Mouse (Mus musculus): ENCODE results near the gene Sptlc2. TPM values are rescaled to one million over a fixed set of nuclear protein-coding genes. Genes with fewer than 3 reads are reported as not detected.

Gene Sptlc2
- total RNA-seq, 2 experiments from 2014 or later: 32.4 to 33.0 TPM

DNA sequence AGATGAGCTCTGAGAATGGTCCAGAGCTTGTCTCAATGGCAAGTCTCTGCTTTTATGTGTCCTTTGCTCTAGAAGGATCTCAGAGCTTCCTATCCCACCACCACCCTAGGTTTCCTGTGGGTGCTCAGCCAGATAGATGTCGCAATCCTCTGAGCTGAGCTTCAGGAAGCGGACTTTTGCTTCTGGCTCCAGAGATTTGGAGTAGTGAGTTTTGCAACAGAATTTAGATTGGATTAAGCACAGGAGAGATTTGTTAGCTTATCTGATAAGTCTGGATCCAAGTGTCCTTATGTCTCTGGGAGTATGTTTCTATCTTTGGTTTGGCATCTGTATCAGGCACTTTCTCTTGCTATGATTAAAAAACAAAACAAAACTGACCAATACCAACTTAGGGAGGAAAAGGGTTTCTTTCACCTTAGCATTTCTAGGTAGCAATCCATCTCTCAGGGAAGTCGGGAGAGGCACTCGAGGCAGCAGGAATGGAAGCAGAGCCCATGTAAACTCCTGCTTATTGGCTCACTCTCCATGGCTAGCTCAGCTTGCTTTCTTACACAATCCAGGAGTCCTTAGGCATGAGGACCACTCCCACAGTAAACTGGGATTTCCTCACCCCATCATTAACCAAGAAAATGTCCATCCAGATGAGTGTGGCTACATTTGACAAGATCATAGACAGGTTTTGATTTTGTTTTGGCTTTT is 5.4 kb upstream of the Sptlc2 start:
- intact Hi-C loops (cut with DNase I): no loop called here
- TF ChIP-seq CTCF (IDR thresholded peaks at IDR 0.05): no peak
- no peak overlapping the region for H3K4me3 ChIP-seq
- no peak for DNase-seq (ENCODE audit: extremely low spot score in 1 of 2, low spot score in 2 of 2)
- no peak overlapping the region for H3K27ac ChIP-seq

DNA sequence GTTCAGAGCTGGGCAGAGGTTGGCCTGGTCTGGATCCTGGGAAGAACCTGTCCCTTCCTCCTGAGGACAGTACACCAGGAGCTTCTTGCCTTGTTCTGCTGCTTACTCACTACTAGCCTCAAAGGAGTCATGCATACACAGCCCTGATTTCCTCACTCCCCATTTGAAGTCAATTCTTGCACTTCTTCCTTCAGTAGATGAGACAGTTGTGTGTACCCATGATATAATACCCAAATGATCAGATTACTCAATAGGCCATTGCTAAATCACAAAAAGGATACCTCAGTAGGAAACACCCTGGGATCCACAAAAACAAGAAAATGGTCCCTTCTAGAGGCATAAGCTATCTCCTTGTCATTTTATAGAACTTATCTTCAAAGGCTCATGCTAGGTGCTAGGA is 3.2 kb upstream of the Sptlc2 start:
- Histone ChIP-seq H3K4me3 (no peak overlapping the region), H3K27ac (no peak overlapping the region)
- TF ChIP-seq CTCF (IDR thresholded peaks at IDR 0.05): no peak
- intact Hi-C loops (cut with DNase I): no loop called here
- DNase-seq (ENCODE audit: extremely low spot score in 1 of 2, low spot score in 2 of 2): no peak

DNA sequence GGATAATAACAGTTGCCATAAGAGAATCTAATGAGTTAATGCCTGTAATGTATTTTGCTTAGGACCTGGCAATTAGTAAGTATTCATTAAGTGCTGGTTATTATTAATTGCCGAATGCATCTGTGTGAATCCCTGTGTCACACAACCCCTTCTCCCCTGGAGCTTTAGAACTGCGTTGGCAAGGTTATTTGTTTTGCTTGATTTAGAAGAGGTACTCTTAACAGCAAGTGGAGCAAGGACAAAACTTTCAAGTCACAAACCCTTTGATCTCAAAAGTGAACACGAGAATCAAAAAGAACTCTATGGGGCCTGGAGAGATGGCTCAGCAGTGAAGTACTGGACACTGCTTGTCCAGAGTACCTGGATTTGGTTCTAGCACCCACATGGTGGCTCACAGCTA is 1.1 kb upstream of the Sptlc2 start:
- Histone ChIP-seq H3K27ac (peak overlapping the region; percentile 86; the same call in 1 of the 2 replicates), H3K4me3 (no peak overlapping the region)
- no peak for TF ChIP-seq CTCF (IDR thresholded peaks at IDR 0.05)
- intact Hi-C loops (cut with DNase I): no loop called here
- no peak for DNase-seq (ENCODE audit: extremely low spot score in 1 of 2, low spot score in 2 of 2)

DNA sequence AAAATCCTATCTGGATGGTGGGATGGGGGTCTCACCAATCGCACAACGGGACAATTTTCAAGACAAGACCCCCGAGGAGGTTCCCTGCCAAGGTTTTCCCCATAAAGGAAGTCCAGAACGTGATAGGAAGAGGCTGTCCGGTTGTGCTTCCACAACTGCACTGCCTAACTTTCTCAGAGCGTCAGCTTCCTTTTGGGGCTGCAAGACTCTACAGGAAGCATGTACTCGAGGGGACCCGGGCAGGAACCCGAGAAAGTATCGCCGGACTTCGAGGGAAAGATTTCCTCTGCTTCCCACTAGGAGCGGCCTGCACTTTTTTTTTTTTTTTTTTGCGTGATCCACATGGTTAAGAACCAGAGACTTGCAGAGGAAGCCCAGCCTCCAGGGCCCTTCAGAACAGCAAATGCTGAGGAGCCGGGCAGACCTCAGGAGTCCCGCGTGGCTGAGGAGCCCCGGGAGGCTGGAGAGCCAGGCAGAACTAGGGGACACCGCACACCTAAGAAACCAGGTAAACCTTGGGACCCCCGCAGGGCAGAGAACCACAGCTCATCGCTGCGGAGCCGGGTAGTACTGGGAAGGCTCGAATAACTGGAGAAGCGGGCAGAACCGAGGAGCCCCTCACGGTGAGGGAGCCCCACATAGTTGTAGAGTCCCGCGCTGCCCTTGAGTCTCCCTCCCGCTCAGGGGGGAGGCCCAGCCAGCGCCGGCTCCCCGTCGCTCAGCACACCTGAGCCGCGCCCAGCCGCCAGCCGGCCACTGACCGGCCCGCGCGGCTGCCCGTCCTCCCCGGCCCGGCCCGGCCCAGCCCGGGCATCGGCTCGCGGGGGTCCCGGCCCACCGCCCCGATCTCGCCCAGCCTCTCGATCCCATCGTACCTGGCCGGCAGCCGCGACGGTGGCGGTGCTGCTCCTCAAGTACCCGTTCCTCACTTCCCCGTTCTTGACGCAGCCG is 709 bp downstream of the Sptlc2 start:
- intact Hi-C loops (cut with DNase I): no loop called here
- peak in 1 of 2 experiments; percentile 24 for DNase-seq (ENCODE audit: extremely low spot score in 1 of 2, low spot score in 2 of 2)
- Histone ChIP-seq H3K4me3 (peak overlapping the region; percentile 81), H3K27ac (peak overlapping the region; percentile 84)
- no peak for TF ChIP-seq CTCF (IDR thresholded peaks at IDR 0.05)

DNA sequence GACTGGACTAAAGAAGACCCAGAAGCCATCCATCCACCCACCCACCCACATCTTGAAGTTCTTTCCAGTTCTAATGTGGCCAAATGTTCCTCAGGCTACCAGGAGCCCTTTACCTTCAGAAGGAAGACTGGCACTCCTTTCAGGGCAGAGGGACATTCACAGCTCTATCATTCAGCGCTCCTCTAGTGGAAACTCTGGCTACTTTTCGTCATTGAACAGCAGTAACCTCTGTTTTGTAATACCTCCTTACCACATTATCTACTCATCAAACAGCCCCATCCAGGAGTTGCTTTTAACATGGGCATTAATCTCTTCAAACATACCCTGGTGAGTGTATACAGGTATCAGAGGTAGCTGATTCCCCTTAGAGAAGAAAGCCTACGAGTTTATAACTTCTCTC is 3.1 kb downstream of the Sptlc2 start:
- DNase-seq (ENCODE audit: extremely low spot score in 1 of 2, low spot score in 2 of 2): no peak
- no peak overlapping the region for H3K27ac ChIP-seq
- H3K4me3 ChIP-seq: no peak overlapping the region
- intact Hi-C loops (cut with DNase I): no loop called here
- TF ChIP-seq CTCF (IDR thresholded peaks at IDR 0.05): no peak

DNA sequence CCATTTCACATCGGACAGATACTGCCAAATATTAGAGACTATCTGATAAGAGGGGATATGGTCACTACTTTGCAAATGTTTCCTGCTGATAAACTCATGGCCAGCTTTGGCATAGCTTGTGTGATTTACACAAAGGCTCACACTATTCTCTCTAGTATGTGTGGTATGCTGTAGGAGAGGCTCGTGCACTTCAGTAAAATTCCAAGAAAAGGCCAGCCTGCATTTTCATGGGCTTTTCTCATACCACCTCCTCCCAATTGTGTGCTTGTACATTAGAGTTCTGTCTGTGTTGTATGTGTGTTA is 6.8 kb downstream of the Sptlc2 start:
- intact Hi-C loops (cut with DNase I): no loop called here
- no peak overlapping the region for H3K4me3 ChIP-seq
- no peak overlapping the region for H3K27ac ChIP-seq
- TF ChIP-seq CTCF (IDR thresholded peaks at IDR 0.05): no peak
- DNase-seq (ENCODE audit: extremely low spot score in 1 of 2, low spot score in 2 of 2): no peak

DNA sequence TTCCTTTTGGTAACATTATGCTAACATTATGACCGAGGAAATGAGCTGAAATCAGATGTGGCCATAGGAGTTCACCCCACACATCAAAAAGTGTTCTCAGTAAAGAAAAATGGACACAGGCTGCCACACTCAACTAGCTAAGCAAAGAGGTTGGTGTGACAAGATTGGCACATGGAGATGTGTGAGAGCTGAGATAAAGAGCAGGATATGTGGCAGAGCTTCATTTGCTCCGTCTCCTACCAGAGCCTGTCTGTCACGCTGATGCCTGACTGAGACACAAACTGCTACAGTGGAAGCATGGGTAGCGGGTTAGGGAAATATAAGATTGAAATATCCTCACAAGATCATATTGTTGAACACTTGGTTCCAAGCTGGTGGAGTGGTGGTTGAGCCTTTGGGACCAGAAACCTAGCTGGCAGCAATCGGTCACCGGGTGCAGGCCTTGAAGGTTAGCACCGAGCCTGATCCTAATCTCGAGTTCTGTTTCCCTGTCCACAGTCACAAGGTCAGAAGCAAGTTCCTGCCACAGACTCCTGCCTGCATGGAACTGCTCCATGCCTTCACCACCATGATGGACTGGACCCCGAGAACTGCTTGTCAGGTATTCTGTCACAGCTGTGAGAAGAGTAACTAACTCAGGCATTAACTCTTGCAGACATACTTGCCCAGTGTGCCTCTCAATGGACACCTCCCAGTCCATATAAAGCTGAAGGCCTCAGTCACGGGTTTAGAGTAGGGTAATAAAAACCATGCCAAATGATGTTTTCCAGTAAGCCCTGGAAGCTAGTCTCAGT is 7.4 kb downstream of the Sptlc2 start:
- no peak for DNase-seq (ENCODE audit: extremely low spot score in 1 of 2, low spot score in 2 of 2)
- Histone ChIP-seq H3K4me3 (no peak overlapping the region), H3K27ac (no peak overlapping the region)
- intact Hi-C loops (cut with DNase I): no loop called here
- TF ChIP-seq CTCF (IDR thresholded peaks at IDR 0.05): no peak

DNA sequence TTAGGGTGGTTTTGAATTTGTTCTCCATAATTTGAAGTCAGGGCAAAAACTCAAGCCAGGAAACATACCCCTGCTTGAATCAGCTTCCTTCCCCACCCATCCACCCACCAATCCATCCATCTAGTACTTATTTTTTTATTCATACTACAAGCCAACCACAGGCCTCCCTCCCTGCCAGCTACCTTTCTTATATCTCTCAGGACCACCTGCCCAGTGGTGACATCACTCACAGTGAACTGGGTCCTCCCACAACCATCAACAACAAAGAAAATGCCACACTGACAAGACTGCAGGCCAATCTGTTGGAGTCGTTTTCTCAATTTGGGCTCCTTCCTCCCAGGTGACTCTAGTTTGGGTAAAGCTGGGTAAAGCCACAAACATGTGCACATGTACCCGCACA is 8.7 kb downstream of the Sptlc2 start:
- no peak for TF ChIP-seq CTCF (IDR thresholded peaks at IDR 0.05)
- no peak overlapping the region for H3K4me3 ChIP-seq
- DNase-seq (ENCODE audit: extremely low spot score in 1 of 2, low spot score in 2 of 2): no peak
- no peak overlapping the region for H3K27ac ChIP-seq
- intact Hi-C loops (cut with DNase I): no loop called here

DNA sequence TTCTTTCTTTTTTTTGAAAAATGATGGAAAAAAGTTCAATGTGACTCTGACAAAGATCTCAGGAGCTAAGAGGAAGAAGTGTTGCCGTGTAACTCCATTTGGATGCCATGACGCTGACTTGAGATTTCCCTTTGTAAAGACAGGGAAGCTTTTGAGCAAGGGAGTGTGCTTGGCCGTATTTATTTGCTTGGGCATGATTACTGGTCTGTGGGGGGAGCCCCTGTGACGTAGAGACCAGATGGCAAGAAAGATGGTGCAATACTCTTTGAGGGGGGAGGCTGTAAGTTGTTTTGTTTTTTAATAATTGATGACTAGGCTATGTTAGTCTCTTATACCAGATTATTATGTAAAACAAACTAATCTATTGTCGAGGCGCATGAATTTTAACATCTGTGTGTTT is 14.0 kb downstream of the Sptlc2 start:
- TF ChIP-seq CTCF (IDR thresholded peaks at IDR 0.05): no peak
- Histone ChIP-seq H3K27ac (no peak overlapping the region), H3K4me3 (no peak overlapping the region)
- intact Hi-C loops (cut with DNase I): no loop called here
- DNase-seq (ENCODE audit: extremely low spot score in 1 of 2, low spot score in 2 of 2): no peak

DNA sequence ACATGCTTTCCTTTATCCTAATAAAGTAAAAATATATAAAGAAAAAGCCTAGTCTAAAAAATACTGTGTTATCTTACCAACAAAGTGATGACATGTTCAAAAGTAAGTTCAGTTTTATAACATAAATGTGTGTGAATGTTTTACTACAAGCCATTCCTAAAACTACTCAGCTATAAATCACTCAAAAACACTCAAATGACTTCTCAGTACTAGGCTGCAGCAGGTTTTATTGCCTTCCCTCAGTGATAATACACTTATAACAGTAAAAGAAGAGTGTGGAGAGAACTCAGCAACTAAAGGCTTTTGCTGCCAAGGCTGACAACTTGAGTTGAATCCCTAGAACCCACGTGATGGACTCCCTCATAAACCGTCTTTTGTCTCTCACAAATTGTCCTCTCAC is 18.8 kb downstream of the Sptlc2 start:
- H3K4me3 ChIP-seq: no peak overlapping the region
- no peak for TF ChIP-seq CTCF (IDR thresholded peaks at IDR 0.05)

DNA sequence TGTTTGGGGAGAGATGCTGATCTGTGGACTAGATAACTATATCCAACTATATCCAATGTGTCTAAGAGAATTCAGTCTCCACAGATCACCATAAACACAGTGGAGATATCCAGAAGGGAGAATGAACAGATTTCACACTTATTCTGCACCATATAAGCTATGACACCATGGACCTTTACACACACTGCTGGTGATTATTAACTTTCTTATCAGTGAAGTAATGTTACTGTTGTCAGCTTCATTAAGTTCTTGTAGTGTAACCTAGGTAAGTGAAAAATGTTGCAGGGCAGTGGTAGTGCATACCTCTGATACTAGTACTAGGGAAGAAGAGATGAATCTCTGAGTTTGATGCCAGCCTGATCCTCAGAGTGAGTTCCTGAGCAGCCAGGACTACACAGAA is 20.1 kb downstream of the Sptlc2 start:
- H3K4me3 ChIP-seq: no peak overlapping the region
- no peak for TF ChIP-seq CTCF (IDR thresholded peaks at IDR 0.05)
- no peak for DNase-seq (ENCODE audit: extremely low spot score in 1 of 2, low spot score in 2 of 2)
- intact Hi-C loops (cut with DNase I): no loop called here
- no peak overlapping the region for H3K27ac ChIP-seq

More for the DNA sequence above, 18.8 kb downstream of the Sptlc2 start:
- H3K27ac ChIP-seq: no peak overlapping the region
- intact Hi-C loops (cut with DNase I): no loop called here
- DNase-seq (ENCODE audit: extremely low spot score in 1 of 2, low spot score in 2 of 2): no peak

DNA sequence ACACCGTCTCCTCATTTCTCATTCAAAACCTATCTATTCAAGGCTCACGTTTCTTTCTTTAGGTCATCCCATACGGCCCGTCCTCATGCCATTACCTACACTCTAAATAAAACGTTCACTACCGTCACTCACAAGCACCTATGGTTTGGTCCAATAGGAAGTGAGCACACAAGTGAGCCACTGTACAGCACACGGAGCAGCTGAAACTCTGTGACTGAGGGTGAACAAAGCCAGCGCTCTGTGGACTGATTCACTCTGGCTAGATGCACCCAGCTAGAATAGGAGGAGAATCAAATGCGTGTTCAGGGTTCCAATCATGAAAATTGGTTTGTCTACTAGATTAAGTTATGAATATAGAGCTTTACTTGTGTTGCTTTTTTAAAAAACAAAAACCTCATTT is 22.5 kb downstream of the Sptlc2 start:
- TF ChIP-seq CTCF (IDR thresholded peaks at IDR 0.05): no peak

More for the DNA sequence above, 22.5 kb downstream of the Sptlc2 start:
- H3K27ac ChIP-seq: no peak overlapping the region
- H3K4me3 ChIP-seq: no peak overlapping the region
- DNase-seq (ENCODE audit: extremely low spot score in 1 of 2, low spot score in 2 of 2): no peak
- intact Hi-C loops (cut with DNase I): no loop called here

All from left cerebral cortex, adult 2 months (tissue).